Mouse (Mus musculus) stomach, postnatal 0 days (tissue): ENCODE results near the gene Tspan32. TPM values are rescaled to one million over a fixed set of nuclear protein-coding genes. Genes with fewer than 3 reads are reported as not detected.
A peak's percentile ranks its signal among the peaks of the same experiment; 100 is the strongest.

ENCODE experiments used
- ATAC-seq: fragments of 200-750 bp; cut with Nextera tagmentation; 2 replicates; pipeline ENCODE4 v1.8.0; 2017; ENCODE audit not compliant: low FRiP score, low TSS enrichment
- DNase-seq: peaks from one replicate; pipeline ENCODE4 v3.0.0-alpha.2; 2016; ENCODE audit warnings: low spot score
- H3K27ac ChIP-seq: fragments of 300-500 bp; sonication (generic); replicated peaks from 2 replicates; pipeline ENCODE4 v1.5.1; 2014; ENCODE audit warnings: mild to moderate bottlenecking, control low read depth
- H3K27me3 ChIP-seq: fragments of 300-500 bp; sonication (generic); 2 replicates; pipeline ENCODE4 v1.6.1; 2014; ENCODE audit warnings: low read length; ENCODE audit not compliant: control insufficient read depth, insufficient read depth
- H3K36me3 ChIP-seq: fragments of 300-500 bp; sonication (generic); 2 replicates; pipeline ENCODE4 v1.6.1; 2014; ENCODE audit warnings: low read length, mixed read lengths; ENCODE audit not compliant: control insufficient read depth, insufficient read depth
- H3K4me1 ChIP-seq: fragments of 300-500 bp; sonication (generic); replicated peaks from 2 replicates; pipeline ENCODE4 v1.6.1; 2014; ENCODE audit warnings: antibody characterized with exemption; ENCODE audit not compliant: control insufficient read depth, insufficient read depth
- H3K4me2 ChIP-seq: fragments of 300-500 bp; sonication (generic); replicated peaks from 2 replicates; pipeline ENCODE4 v1.6.1; 2014; ENCODE audit warnings: low read depth, mild to moderate bottlenecking, control low read depth, moderate library complexity
- H3K4me3 ChIP-seq: fragments of 300-500 bp; sonication (generic); 2 replicates; pipeline ENCODE4 v1.5.1; 2014; ENCODE audit warnings: low read depth, low read length, control low read depth
- H3K9ac ChIP-seq: fragments of 300-500 bp; sonication (generic); 2 replicates; pipeline ENCODE4 v1.6.1; 2014; ENCODE audit warnings: mild to moderate bottlenecking, low read length, control low read depth, mixed read lengths
- H3K9me3 ChIP-seq: fragments of 300-500 bp; sonication (generic); 2 replicates; pipeline ENCODE4 v1.6.1; 2016; ENCODE audit warnings: low read length; ENCODE audit not compliant: control insufficient read depth
- CTCF ChIP-seq: IDR thresholded peaks from 2 replicates; pipeline ENCODE4 v1.5.1; 2016; ENCODE audit warnings: antibody characterized with exemption, low read depth, mild to moderate bottlenecking, moderate library complexity
- EP300 ChIP-seq: optimal IDR thresholded peaks from 2 replicates; pipeline ENCODE3; 2016; ENCODE audit warnings: antibody characterized with exemption
- WGBS: fragments of 180-500 bp; shearing (Covaris S2); extraction: QIAGEN DNeasy Blood & Tissue Kit; methylation state at CpG from one replicate; pipeline ENCODE4 v1.1.7; 2014; 5-methylcytosine and 5-hydroxymethylcytosine counted together
- polyA plus RNA-seq: library from polyadenylated mRNA; unstranded; fragments of >200 nt; fragmentation: Nextera tagmentation; extraction: Ambion mirVana; gene quantifications from 2 replicates; pipeline ENCODE4 v1.2.1, GENCODE M21; 2015

Gene Tspan32
- polyA plus RNA-seq, 1 experiment from 2014 or later, result 0.61 TPM

DNA sequence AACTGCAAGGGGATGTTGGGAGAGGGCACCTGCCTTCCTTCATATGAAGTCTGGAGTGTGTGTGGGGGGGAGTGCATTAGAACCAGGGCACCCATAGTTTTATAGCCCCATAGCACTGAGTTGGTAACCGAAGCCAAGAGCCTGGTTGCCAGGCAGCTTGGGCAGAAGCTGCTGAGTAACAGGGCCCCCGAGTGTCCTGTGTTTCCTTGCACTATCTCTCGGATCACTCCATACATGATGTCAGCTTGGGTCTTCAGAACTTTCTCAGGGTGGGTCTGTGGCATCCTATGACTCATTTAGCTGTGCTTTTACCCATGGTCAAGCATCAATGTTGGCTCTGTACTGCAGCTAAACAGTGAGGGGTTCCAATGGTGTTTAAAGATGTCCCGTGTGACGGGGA, 52.2 kb downstream of the Tspan32 start:
- Histone ChIP-seq H3K9me3 (no peaks in the 10 kb centered on the region), H3K27me3 (no peaks in the 10 kb centered on the region), H3K4me3 (no peak overlapping the region), H3K36me3 (no peaks in the 10 kb centered on the region; the same call in 1 of the 2 replicates), H3K4me1 (peaks cover 34% of the 10 kb centered on the region), H3K27ac (peak overlapping the region; percentile 30; the same call in 1 of the 2 replicates), H3K4me2 (no peak overlapping the region), H3K9ac (no peak overlapping the region)
- 63% methylated on average over 5 of the region's 5 CpGs for WGBS
- DNase-seq, result no peak
- no peak for TF ChIP-seq EP300
- TF ChIP-seq CTCF, result no peak
- ATAC-seq, result no peak

DNA sequence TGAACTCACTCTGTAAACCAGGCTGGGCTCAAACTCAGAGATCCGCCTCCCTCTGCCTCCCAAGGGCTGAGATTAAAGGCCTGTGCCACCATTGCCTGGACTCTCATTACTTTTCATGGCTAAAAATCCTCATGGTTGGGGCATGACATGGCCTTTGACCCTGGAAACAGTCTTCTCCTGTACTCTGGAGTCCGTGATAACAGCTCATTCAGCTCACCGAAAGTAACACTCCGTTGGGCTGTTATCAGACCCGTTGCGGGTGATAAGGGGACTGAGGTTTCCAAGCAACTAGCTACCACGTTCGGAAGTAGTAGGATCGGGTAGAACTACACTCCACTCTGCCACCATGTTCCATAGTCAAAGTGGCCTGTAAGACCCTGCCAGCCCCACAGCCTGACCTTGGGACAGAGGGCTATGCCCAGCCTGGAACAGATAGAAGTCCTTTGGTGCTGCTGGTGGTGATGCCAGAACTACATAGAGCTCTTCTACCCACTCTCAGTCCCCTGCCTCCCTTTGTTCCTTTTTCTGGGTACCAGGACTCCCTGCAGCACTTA, 52.9 kb downstream of the Tspan32 start:
- peak overlapping the region; percentile 67 for H3K27ac ChIP-seq
- no peaks in the 10 kb centered on the region for H3K9me3 ChIP-seq
- peak overlapping the region; percentile 27; the same call in 1 of the 2 replicates for H3K9ac ChIP-seq
- H3K4me1 ChIP-seq, result peaks cover 34% of the 10 kb centered on the region
- peaks cover 4% of the 10 kb centered on the region; the same call in 1 of the 2 replicates for H3K36me3 ChIP-seq
- no peaks in the 10 kb centered on the region for H3K27me3 ChIP-seq
- WGBS, result 43% methylated on average over 9 of the region's 9 CpGs
- DNase-seq (peak; percentile 54), ATAC-seq (no peak)
- no peak for TF ChIP-seq CTCF
- no peak for TF ChIP-seq EP300
- H3K4me3 ChIP-seq, result no peak overlapping the region
- peak overlapping the region; percentile 32; the same call in 1 of the 2 replicates for H3K4me2 ChIP-seq

DNA sequence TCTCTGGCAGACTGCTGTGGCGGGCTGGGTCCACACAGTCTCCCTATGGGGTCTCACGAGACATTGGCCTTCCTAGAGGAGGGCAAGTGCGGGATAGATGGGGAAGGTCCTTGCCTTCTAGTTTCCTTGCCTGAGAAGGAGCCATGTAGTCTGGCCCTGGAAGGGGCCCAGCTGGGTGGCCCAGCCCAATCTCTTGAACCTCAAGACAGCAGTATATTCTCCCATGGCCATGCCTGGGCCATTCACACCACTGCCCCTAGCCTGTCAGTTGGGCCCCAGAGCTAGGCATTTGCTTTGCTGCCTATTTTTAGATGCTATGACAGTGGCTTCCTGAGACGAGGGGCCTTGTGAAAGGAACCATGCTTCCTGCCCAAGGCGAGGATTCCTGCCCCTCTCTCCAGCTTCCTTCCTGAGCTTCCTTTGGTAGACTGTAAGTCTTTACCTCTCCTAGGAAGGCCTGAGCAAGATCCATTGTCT, 53.4 kb downstream of the Tspan32 start:
- H3K27ac ChIP-seq, result peak overlapping the region; percentile 67
- H3K27me3 ChIP-seq, result no peaks in the 10 kb centered on the region
- peak overlapping the region; percentile 32; the same call in 1 of the 2 replicates for H3K4me2 ChIP-seq
- no peak for ATAC-seq
- TF ChIP-seq EP300, result no peak
- no peak for TF ChIP-seq CTCF
- H3K9me3 ChIP-seq, result no peaks in the 10 kb centered on the region
- no peak overlapping the region for H3K4me3 ChIP-seq
- H3K4me1 ChIP-seq, result peaks cover 34% of the 10 kb centered on the region
- H3K9ac ChIP-seq, result peak overlapping the region; percentile 27; the same call in 1 of the 2 replicates
- H3K36me3 ChIP-seq, result peaks cover 4% of the 10 kb centered on the region; the same call in 1 of the 2 replicates
- no peak for DNase-seq
- WGBS, result 52% methylated on average over 5 of the region's 5 CpGs

DNA sequence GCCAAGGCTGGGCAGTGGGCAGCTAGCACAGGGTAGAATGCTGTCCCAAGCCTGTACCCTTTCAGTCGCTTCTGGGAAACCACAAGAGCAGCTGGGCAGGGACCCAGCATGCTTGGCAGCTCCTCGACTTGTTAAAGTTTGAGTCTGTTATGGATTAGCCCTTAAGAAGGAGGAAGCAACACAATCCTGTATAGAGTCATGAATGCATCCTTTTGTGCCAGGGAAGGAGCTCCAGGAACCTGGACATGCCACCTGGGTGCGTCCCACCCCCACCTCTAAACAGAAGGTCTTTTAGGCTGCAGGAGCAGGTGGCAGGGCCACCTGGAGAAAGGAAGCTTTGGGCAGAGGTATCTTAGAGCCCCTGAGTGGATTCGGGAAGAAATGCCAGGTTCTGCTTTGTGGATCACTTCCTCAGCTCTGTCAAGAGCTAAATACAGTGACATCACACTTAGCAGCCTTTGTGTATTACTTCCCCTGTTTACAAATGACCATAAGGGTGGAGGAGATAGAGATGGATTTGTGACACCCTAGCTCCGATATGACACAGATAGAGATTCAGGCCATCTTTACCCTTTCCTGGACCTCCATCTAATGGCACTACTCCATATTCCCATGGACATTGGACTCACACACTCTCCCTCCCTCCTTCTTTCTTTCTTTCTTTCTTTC, 54.5 kb downstream of the Tspan32 start:
- DNase-seq (no peak), ATAC-seq (no peak)
- peaks cover 11% of the 10 kb centered on the region; the same call in 1 of the 2 replicates for H3K36me3 ChIP-seq
- 48% methylated on average over 5 of the region's 5 CpGs for WGBS
- TF ChIP-seq CTCF, result no peak
- no peak for TF ChIP-seq EP300
- H3K9ac ChIP-seq, result no peak overlapping the region; the same call in 1 of the 2 replicates
- H3K27me3 ChIP-seq, result no peaks in the 10 kb centered on the region
- H3K4me3 ChIP-seq, result no peak overlapping the region
- H3K4me1 ChIP-seq, result peaks cover 31% of the 10 kb centered on the region
- H3K27ac ChIP-seq, result peak overlapping the region; percentile 67
- no peak overlapping the region for H3K4me2 ChIP-seq
- H3K9me3 ChIP-seq, result no peaks in the 10 kb centered on the region

DNA sequence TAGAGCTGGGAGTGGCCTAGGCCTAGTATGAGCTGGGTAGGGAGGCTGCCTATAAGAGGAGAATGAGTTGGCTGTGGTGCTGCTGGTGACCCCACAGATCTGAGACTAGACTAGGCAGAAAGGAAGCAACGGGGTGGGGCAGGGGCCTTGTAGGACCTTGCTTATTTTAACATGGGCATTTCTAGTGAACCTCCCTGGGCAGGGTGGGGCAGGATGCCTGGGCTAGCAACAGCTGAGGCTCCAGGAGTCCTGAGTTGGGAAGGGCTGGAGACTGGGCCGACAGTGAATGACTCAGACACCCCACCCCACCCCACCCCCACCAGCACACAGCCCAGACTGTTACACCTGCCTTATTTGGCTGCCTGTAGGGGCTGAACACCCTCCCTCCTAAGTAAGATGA, 57.9 kb downstream of the Tspan32 start:
- no peaks in the 10 kb centered on the region for H3K9me3 ChIP-seq
- no peak overlapping the region for H3K9ac ChIP-seq
- no peak overlapping the region for H3K4me2 ChIP-seq
- ATAC-seq, result peak; percentile 70
- DNase-seq, result peak; percentile 56
- peaks cover 32% of the 10 kb centered on the region for H3K36me3 ChIP-seq
- H3K27ac ChIP-seq, result 0 out of 2 replicates have a peak overlapping the region, but pooled peaks have one; percentile 13
- no peaks in the 10 kb centered on the region for H3K27me3 ChIP-seq
- no peak overlapping the region for H3K4me3 ChIP-seq
- H3K4me1 ChIP-seq, result peaks cover 13% of the 10 kb centered on the region
- WGBS, result 28% methylated on average over 2 of the region's 2 CpGs
- TF ChIP-seq EP300, result no peak
- no peak for TF ChIP-seq CTCF

DNA sequence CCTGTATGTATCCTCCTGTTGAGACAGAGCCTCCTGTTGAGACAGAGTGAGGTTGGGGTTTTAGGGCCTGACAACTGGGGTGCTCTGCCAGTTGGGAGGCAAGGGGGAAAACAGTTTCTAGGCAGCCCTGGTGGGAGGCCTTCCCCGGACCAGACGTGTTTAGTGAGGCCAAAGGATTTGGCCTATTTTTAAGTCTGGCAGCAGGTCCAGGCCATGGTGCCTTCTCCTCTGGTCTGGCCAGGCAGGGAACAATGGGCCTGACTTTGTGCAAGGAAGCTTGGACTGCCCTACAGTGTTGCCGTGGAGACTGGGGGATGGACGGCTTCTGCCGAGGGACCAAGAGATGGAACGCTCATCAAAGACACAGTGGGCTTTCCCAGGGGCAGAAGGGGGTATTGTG, 59.4 kb downstream of the Tspan32 start:
- no peak overlapping the region for H3K9ac ChIP-seq
- no peaks in the 10 kb centered on the region for H3K9me3 ChIP-seq
- peaks cover 39% of the 10 kb centered on the region for H3K36me3 ChIP-seq
- 78% methylated on average over 6 of the region's 6 CpGs for WGBS
- no peak overlapping the region for H3K4me2 ChIP-seq
- H3K4me3 ChIP-seq, result no peak overlapping the region
- no peak overlapping the region for H3K27ac ChIP-seq
- H3K4me1 ChIP-seq, result no peaks in the 10 kb centered on the region
- no peaks in the 10 kb centered on the region for H3K27me3 ChIP-seq
- ATAC-seq (no peak), DNase-seq (no peak)
- no peak for TF ChIP-seq CTCF
- TF ChIP-seq EP300, result no peak
